Comparison of ENCODE assay signal across 19 mouse cellular contexts in the genomic region with DNA sequence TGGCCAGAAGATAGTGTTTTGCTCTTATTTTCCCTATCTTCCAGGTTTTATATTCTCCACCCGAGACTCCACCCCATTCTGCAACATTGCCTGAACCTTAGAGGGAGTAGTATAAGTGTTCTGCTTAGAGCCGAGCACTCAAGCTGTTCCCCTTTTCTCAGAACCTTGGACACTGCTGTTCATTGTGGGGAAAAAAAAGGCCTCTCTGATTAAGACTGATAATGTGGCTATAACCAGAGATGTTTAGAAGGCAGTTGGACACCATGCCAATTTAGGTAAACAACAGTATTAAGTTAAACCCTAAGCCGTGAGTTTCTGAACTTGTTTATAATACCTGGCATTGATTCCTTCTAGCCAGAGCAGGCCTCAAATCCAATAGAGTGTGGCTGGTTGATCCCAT. TPM values are rescaled to one million over a fixed set of nuclear protein-coding genes. Genes with fewer than 3 reads are reported as not detected.
A peak's percentile ranks its signal among the peaks of the same experiment; 100 is the strongest.
DNase-seq lines count a peak whose midpoint lies in the region; ATAC-seq and TF ChIP-seq lines count a peak whose summit lies in the region.
"Had no signal": no experiment of that assay in that cellular context is flagged by ENCODE, and none has a peak within 500 bp of the region (broad histone marks: within the 10 kb centered on the region; RNA-seq: fewer than 3 reads in every experiment).

No protein-coding gene starts in this region.

- TF ChIP-seq EP300 in MEL (IDR thresholded peaks at IDR 0.05; ENCODE audit: low read depth in 1 of 2, low read length in 2 of 2): peak in 1 of 2 experiments; percentile 50; a peak in 2 of 4 replicates

- peak; percentile 28 for ATAC-seq in G1E (ENCODE audit: extremely low read depth, insufficient number of reproducible peaks, low FRiP score, poor library complexity, severe bottlenecking)
- ATAC-seq: activated CD4-positive, CD25-positive, alpha-beta regulatory T cell, adult 4 months; CD4-positive, CD25-positive, alpha-beta regulatory T cell, adult 4 months; Patski had no signal

- H3K79me2 ChIP-seq in MEL (ENCODE audit: control insufficient read depth, insufficient read depth, low read length, poor library complexity): 0 out of 2 replicates have a peak, but pooled peaks cover 1% of the 10 kb centered on the region

- TF ChIP-seq CTCF in G1E (IDR thresholded peaks at IDR 0.05; ENCODE audit: low read depth, low read length) (no peak), MEL (IDR thresholded peaks at IDR 0.05 in 2 of 3, conservative IDR thresholded peaks at IDR 0.05 in 1 of 3; ENCODE audit: control insufficient read depth in 1 of 3, insufficient read depth in 1 of 3, low read depth in 2 of 3, low read length in 3 of 3, poor library complexity in 1 of 3, severe bottlenecking in 1 of 3) (no peak)

- no peak for TF ChIP-seq RAD21 in MEL (IDR thresholded peaks at IDR 0.05; ENCODE audit: low read depth, low read length)

- peaks cover 19% of the 10 kb centered on the region for H3K36me3 ChIP-seq in G1E (replicated peaks)
- peaks cover 5 to 17% of the 10 kb centered on the region in 2 experiments for H3K36me3 ChIP-seq in MEL (ENCODE audit: control insufficient read depth in 1 of 2, insufficient read depth in 2 of 2, low read length in 2 of 2)

- H3K4me3 ChIP-seq in G1E (ENCODE audit: low read depth, low read length) (no peak overlapping the region), MEL (ENCODE audit: control insufficient read depth in 1 of 2, insufficient read depth in 1 of 2, low read depth in 2 of 2, low read length in 2 of 2) (no peak overlapping the region)

- H3K9me3 ChIP-seq in G1E (replicated peaks) (no peaks in the 10 kb centered on the region), MEL (replicated peaks; ENCODE audit: insufficient read depth, low read length) (no peaks in the 10 kb centered on the region)

- no peak overlapping the region for H3K9ac ChIP-seq in MEL (ENCODE audit: control insufficient read depth, low read depth, low read length, poor library complexity, severe bottlenecking)

- no peak overlapping the region for H3K27ac ChIP-seq in MEL (ENCODE audit: control insufficient read depth, low read depth, low read length)

- no peak for DNase-seq in G1E (ENCODE audit: low spot score)
- peak; percentile 44 for DNase-seq in MEL (ENCODE audit: low read depth, low spot score)
- DNase-seq in gastrocnemius, postnatal 4 days (ENCODE audit: low spot score in 2 of 2): no peak
- DNase-seq in adrenal gland, postnatal 36 days: no peak
- DNase-seq: adrenal gland, adult 2 months; adrenal gland, adult 8-10 months; adrenal gland, postnatal 10 days; adrenal gland, postnatal 14 days; adrenal gland, postnatal 25 days; B cell, adult 2 months; cerebellum, adult 11 months; cerebellum, adult 11-12 months; cerebellum, adult 18-20 months; cerebellum, adult 2 months; cerebellum, adult 8-10 months had no signal

- TF ChIP-seq POLR2A in MEL (IDR thresholded peaks at IDR 0.05; ENCODE audit: control insufficient read depth in 1 of 2, insufficient read depth in 1 of 2, low read depth in 1 of 2, low read length in 2 of 2, poor library complexity in 1 of 2): no peak

- H3K27me3 ChIP-seq in G1E (ENCODE audit: insufficient read depth, low read length) (no peaks in the 10 kb centered on the region), MEL (ENCODE audit: control insufficient read depth in 1 of 2, insufficient read depth in 2 of 2, low read length in 2 of 2) (no peaks in the 10 kb centered on the region)
- H3K27me3 ChIP-seq: CH12.LX, Patski had no signal

- H3K4me1 ChIP-seq in G1E (ENCODE audit: insufficient read depth, low read depth, low read length): peaks cover 14% of the 10 kb centered on the region
- peaks cover 5 to 8% of the 10 kb centered on the region in 2 experiments for H3K4me1 ChIP-seq in MEL (ENCODE audit: control insufficient read depth in 1 of 2, insufficient read depth in 2 of 2, low read length in 2 of 2)

TF ChIP-seq in MEL, 35 proteins besides CTCF, POLR2A, EP300 and RAD21:
- TF ChIP-seq BHLHE40 (IDR thresholded peaks at IDR 0.05; ENCODE audit: borderline replicate concordance, low read depth, low read length) (peak; percentile 6; the same call in 1 of the 2 replicates), MAFK (IDR thresholded peaks at IDR 0.05; ENCODE audit: borderline replicate concordance, low read depth, low read length) (no peak), USF2 (IDR thresholded peaks at IDR 0.05; ENCODE audit: borderline replicate concordance in 1 of 2, insufficient read depth in 1 of 2, low read depth in 1 of 2, low read length in 2 of 2) (no peak), CHD2 (IDR thresholded peaks at IDR 0.05; ENCODE audit: low read length) (no peak), POLR2AphosphoS2 (IDR thresholded peaks at IDR 0.05; ENCODE audit: low read length) (no peak), KAT2A (conservative IDR thresholded peaks at IDR 0.05; ENCODE audit: low read depth, low read length) (no peak), ZNF384 (IDR thresholded peaks at IDR 0.05; ENCODE audit: low read depth, low read length) (peak; percentile 75), SMC3 (IDR thresholded peaks at IDR 0.05; ENCODE audit: low read depth, low read length) (no peak), ZKSCAN1 (IDR thresholded peaks at IDR 0.05; ENCODE audit: low read depth, low read length) (no peak), E2F4 (IDR thresholded peaks at IDR 0.05; ENCODE audit: borderline replicate concordance, low read depth, low read length) (no peak), ZMIZ1 (IDR thresholded peaks at IDR 0.05; ENCODE audit: low read depth, low read length) (no peak), TAL1 (IDR thresholded peaks at IDR 0.05; ENCODE audit: low read length) (no peak), HCFC1 (IDR thresholded peaks at IDR 0.05; ENCODE audit: low read depth, low read length) (no peak), ZC3H11A (IDR thresholded peaks at IDR 0.05; ENCODE audit: low read depth, low read length) (no peak), TBP (IDR thresholded peaks at IDR 0.05; ENCODE audit: low read depth, low read length) (no peak), JUND (IDR thresholded peaks at IDR 0.05; ENCODE audit: low read depth, low read length) (no peak), MXI1 (IDR thresholded peaks at IDR 0.05; ENCODE audit: low read depth, low read length) (no peak), MEF2A (IDR thresholded peaks at IDR 0.05; ENCODE audit: extremely low read depth, insufficient replicate concordance, low read depth, low read length, poor library complexity, severe bottlenecking) (no peak), MAZ (IDR thresholded peaks at IDR 0.05; ENCODE audit: low read depth, low read length) (no peak), GATA1 (IDR thresholded peaks at IDR 0.05; ENCODE audit: low read depth, low read length) (0 out of 2 replicates have a peak, but pooled peaks have one; percentile 25), CHD1 (IDR thresholded peaks at IDR 0.05; ENCODE audit: low read depth, low read length) (no peak), MAX (IDR thresholded peaks at IDR 0.05; ENCODE audit: low read length) (no peak), USF1 (IDR thresholded peaks at IDR 0.05; ENCODE audit: low read depth, low read length) (no peak), UBTF (IDR thresholded peaks at IDR 0.05; ENCODE audit: borderline replicate concordance, insufficient read depth, low read depth, low read length) (no peak), MYB (IDR thresholded peaks at IDR 0.05; ENCODE audit: low read depth, low read length) (no peak), NRF1 (IDR thresholded peaks at IDR 0.05; ENCODE audit: insufficient read depth, low read depth, low read length, poor library complexity, severe bottlenecking) (no peak), GABPA (IDR thresholded peaks at IDR 0.05; ENCODE audit: low read depth, low read length) (no peak), SIN3A (IDR thresholded peaks at IDR 0.05; ENCODE audit: low read length) (peak; percentile 22; the same call in 1 of the 2 replicates), MYC (IDR thresholded peaks at IDR 0.05; ENCODE audit: low read depth, low read length) (no peak), RCOR1 (IDR thresholded peaks at IDR 0.05; ENCODE audit: low read depth, low read length) (no peak), TCF12 (IDR thresholded peaks at IDR 0.05; ENCODE audit: low read depth, low read length) (peak; percentile 15; the same call in 1 of the 2 replicates), POLR2AphosphoS5 (IDR thresholded peaks at IDR 0.05; ENCODE audit: borderline replicate concordance, low read depth, low read length) (no peak), ELF1 (IDR thresholded peaks at IDR 0.05; ENCODE audit: low read depth, low read length) (no peak), ETS1 (IDR thresholded peaks at IDR 0.05; ENCODE audit: low read depth, low read length) (0 out of 2 replicates have a peak, but pooled peaks have one; percentile 19), NELFE (IDR thresholded peaks at IDR 0.05; ENCODE audit: low read depth, low read length) (no peak)

RNA-seq across cellular contexts. Expression of gene Cyld, which starts 6.0 kb away (rescaled TPM):
- total RNA-seq in G1E (2014; fragmentation: Nextera tagmentation) (43.4 and 57.7 TPM in 2 replicates), G1E (2017) (36.2 and 40.9 TPM in 2 replicates), MEL (2012; rRNA removed) (7.2 and 8.4 TPM in 2 replicates)
- polyA plus RNA-seq in G1E (2012) (0.73 and 1.0 TPM in 2 replicates), MEL (2012; ENCODE audit: insufficient read depth in 1 of 2, insufficient read length in 2 of 2, low read depth in 1 of 2, low replicate concordance in 2 of 2, missing spikeins in 1 of 2) (1 to 10 TPM in 1 of 2 experiments, not detected in 1; 7.8 TPM)
- 10 to 100 TPM; 15.1 to 20.4 TPM for total RNA-seq in gastrocnemius, postnatal 4 days (2021)
- 10 to 100 TPM; 55.7 to 60.9 TPM for total RNA-seq in adrenal gland, postnatal 36 days (2021)

RNA-seq across cellular contexts. Expression of gene Nod2, which starts 55.7 kb away (rescaled TPM):
- total RNA-seq in G1E (2014; fragmentation: Nextera tagmentation) (0.24 and 1.1 TPM in 2 replicates), G1E (2017) (0.22 and 0.23 TPM in 2 replicates), MEL (2012; rRNA removed) (0.42 and 0.50 TPM in 2 replicates)
- polyA plus RNA-seq in G1E (2012) (0.04 and 0.07 TPM in 2 replicates), MEL (2012; ENCODE audit: insufficient read depth in 1 of 2, insufficient read length in 2 of 2, low read depth in 1 of 2, low replicate concordance in 2 of 2, missing spikeins in 1 of 2) (under 1 TPM in 1 of 2 experiments, not detected in 1; 0.22 TPM)
- 1 to 10 TPM; 1.3 TPM for total RNA-seq in gastrocnemius, postnatal 4 days (2021)
- total RNA-seq in adrenal gland, postnatal 36 days (2021): 1 to 10 TPM in 1 of 2 experiments, under 1 TPM in 1; 0.79 to 1.1 TPM
- polyA plus RNA-seq: Patski had no signal
